Mouse (Mus musculus): ENCODE measurements around the gene 4933427D14Rik. TPM values are rescaled to one million over a fixed set of nuclear protein-coding genes. Genes with fewer than 3 reads are reported as not detected.

4933427D14Rik gene
- polyA plus RNA-seq, 1 experiment from 2014 or later = 15.5 TPM

- Histone ChIP-seq H3K27me3 (ENCODE audit: insufficient read depth, poor library complexity, severe bottlenecking) (peaks cover 82% of the 10 kb centered on the region), H3K4me1 (replicated peaks) (peaks cover 38% of the 10 kb centered on the region), H3K9me3 (no peaks in the 10 kb centered on the region), H3K4me3 (no peak overlapping the region), H3K36me3 (no peaks in the 10 kb centered on the region), H3K27ac (no peak overlapping the region)
- WGBS = 23% methylated on average over 3 of the region's 3 CpGs
- DNase-seq (ENCODE audit: low spot score) = no peak
Measured at GRCm38 (mm10) chr11:72132266-72132665, 75.0 kb downstream of the 4933427D14Rik start.

- 81% methylated on average over 1 of the region's 1 CpGs for WGBS
- H3K27ac ChIP-seq = no peak overlapping the region
- H3K27me3 ChIP-seq (ENCODE audit: insufficient read depth, poor library complexity, severe bottlenecking) = peaks cover 76% of the 10 kb centered on the region
Measured at GRCm38 (mm10) chr11:72131697-72132096, 75.6 kb downstream of the 4933427D14Rik start.

GRCm38 (mm10) chr11:72130905-72131304, 76.4 kb downstream of the 4933427D14Rik start:
- Histone ChIP-seq H3K4me1 (replicated peaks) (peaks cover 30% of the 10 kb centered on the region), H3K27ac (no peak overlapping the region), H3K9me3 (no peaks in the 10 kb centered on the region), H3K4me3 (no peak overlapping the region), H3K27me3 (ENCODE audit: insufficient read depth, poor library complexity, severe bottlenecking) (peaks cover 68% of the 10 kb centered on the region), H3K36me3 (no peaks in the 10 kb centered on the region)
- no peak for DNase-seq (ENCODE audit: low spot score)
- 70% methylated on average over 3 of the region's 3 CpGs for WGBS

More at GRCm38 (mm10) chr11:72131697-72132096, 75.6 kb downstream of the 4933427D14Rik start:
- DNase-seq (ENCODE audit: low spot score) = no peak
- Histone ChIP-seq H3K9me3 (no peaks in the 10 kb centered on the region), H3K4me1 (replicated peaks) (peaks cover 38% of the 10 kb centered on the region), H3K4me3 (no peak overlapping the region), H3K36me3 (no peaks in the 10 kb centered on the region)

- no peak for DNase-seq (ENCODE audit: low spot score)
- 65% methylated on average over 3 of the region's 3 CpGs for WGBS
- H3K27me3 ChIP-seq (ENCODE audit: insufficient read depth, poor library complexity, severe bottlenecking) = peaks cover 64% of the 10 kb centered on the region
- H3K4me3 ChIP-seq = no peak overlapping the region
- peaks cover 26% of the 10 kb centered on the region for H3K4me1 ChIP-seq (replicated peaks)
- no peaks in the 10 kb centered on the region for H3K36me3 ChIP-seq
- H3K27ac ChIP-seq = no peak overlapping the region
- H3K9me3 ChIP-seq = no peaks in the 10 kb centered on the region
Measured at GRCm38 (mm10) chr11:72130472-72130871, 76.8 kb downstream of the 4933427D14Rik start.

GRCm38 (mm10) chr11:72130021-72130420, 77.2 kb downstream of the 4933427D14Rik start:
- H3K27me3 ChIP-seq (ENCODE audit: insufficient read depth, poor library complexity, severe bottlenecking) = peaks cover 59% of the 10 kb centered on the region
- 12% methylated on average over 11 of the region's 11 CpGs for WGBS
- H3K9me3 ChIP-seq = no peaks in the 10 kb centered on the region

GRCm38 (mm10) chr11:72129032-72129894, 78.0 kb downstream of the 4933427D14Rik start:
- 77% methylated on average over 8 of the region's 8 CpGs for WGBS
- Histone ChIP-seq H3K4me1 (replicated peaks) (peaks cover 18% of the 10 kb centered on the region), H3K27me3 (ENCODE audit: insufficient read depth, poor library complexity, severe bottlenecking) (peaks cover 52% of the 10 kb centered on the region), H3K9me3 (no peaks in the 10 kb centered on the region), H3K36me3 (no peaks in the 10 kb centered on the region), H3K4me3 (no peak overlapping the region), H3K27ac (no peak overlapping the region)
- no peak for DNase-seq (ENCODE audit: low spot score)

More at GRCm38 (mm10) chr11:72130021-72130420, 77.2 kb downstream of the 4933427D14Rik start:
- Histone ChIP-seq H3K27ac (peak overlapping the region; percentile 6; the same call in 1 of the 2 replicates), H3K4me1 (replicated peaks) (peaks cover 21% of the 10 kb centered on the region), H3K36me3 (no peaks in the 10 kb centered on the region), H3K4me3 (no peak overlapping the region)
- DNase-seq (ENCODE audit: low spot score) = no peak

GRCm38 (mm10) chr11:72127450-72128189, 79.6 kb downstream of the 4933427D14Rik start:
- no peak for DNase-seq (ENCODE audit: low spot score)
- no peak overlapping the region for H3K4me3 ChIP-seq
- H3K36me3 ChIP-seq = no peaks in the 10 kb centered on the region
- peaks cover 35% of the 10 kb centered on the region for H3K27me3 ChIP-seq (ENCODE audit: insufficient read depth, poor library complexity, severe bottlenecking)
- H3K9me3 ChIP-seq = no peaks in the 10 kb centered on the region
- H3K4me1 ChIP-seq (replicated peaks) = peaks cover 18% of the 10 kb centered on the region
- no peak overlapping the region for H3K27ac ChIP-seq
- WGBS = 82% methylated on average over 5 of the region's 5 CpGs

GRCm38 (mm10) chr11:72125781-72126180, 81.5 kb downstream of the 4933427D14Rik start:
- H3K36me3 ChIP-seq = no peaks in the 10 kb centered on the region
- H3K4me1 ChIP-seq (replicated peaks) = peaks cover 18% of the 10 kb centered on the region
- peaks cover 17% of the 10 kb centered on the region for H3K27me3 ChIP-seq (ENCODE audit: insufficient read depth, poor library complexity, severe bottlenecking)
- H3K27ac ChIP-seq = 0 out of 2 replicates have a peak overlapping the region, but pooled peaks have one; percentile 40
- WGBS = 78% methylated on average over 3 of the region's 3 CpGs
- H3K9me3 ChIP-seq = no peaks in the 10 kb centered on the region
- no peak for DNase-seq (ENCODE audit: low spot score)
- no peak overlapping the region for H3K4me3 ChIP-seq

- Histone ChIP-seq H3K27me3 (ENCODE audit: insufficient read depth, poor library complexity, severe bottlenecking) (no peaks in the 10 kb centered on the region), H3K4me1 (replicated peaks) (peaks cover 7% of the 10 kb centered on the region), H3K27ac (no peak overlapping the region), H3K4me3 (no peak overlapping the region), H3K9me3 (no peaks in the 10 kb centered on the region), H3K36me3 (no peaks in the 10 kb centered on the region)
- 80% methylated on average over 4 of the region's 4 CpGs for WGBS
- DNase-seq (ENCODE audit: low spot score) = no peak
Measured at GRCm38 (mm10) chr11:72123531-72123930, 83.7 kb downstream of the 4933427D14Rik start.

GRCm38 (mm10) chr11:72120354-72120753, 86.9 kb downstream of the 4933427D14Rik start:
- DNase-seq (ENCODE audit: low spot score) = no peak
- no peak overlapping the region for H3K4me3 ChIP-seq
- H3K9me3 ChIP-seq = no peaks in the 10 kb centered on the region
- no peak overlapping the region for H3K27ac ChIP-seq
- no peaks in the 10 kb centered on the region for H3K27me3 ChIP-seq (ENCODE audit: insufficient read depth, poor library complexity, severe bottlenecking)
- H3K4me1 ChIP-seq (replicated peaks) = peaks cover 5% of the 10 kb centered on the region; the same call in 1 of the 2 replicates
- 92% methylated on average over 6 of the region's 6 CpGs for WGBS
- no peaks in the 10 kb centered on the region for H3K36me3 ChIP-seq

GRCm38 (mm10) chr11:72118630-72119029, 88.6 kb downstream of the 4933427D14Rik start:
- no peaks in the 10 kb centered on the region for H3K9me3 ChIP-seq
- WGBS = 90% methylated on average over 3 of the region's 3 CpGs
- H3K4me3 ChIP-seq = no peak overlapping the region
- H3K27me3 ChIP-seq (ENCODE audit: insufficient read depth, poor library complexity, severe bottlenecking) = no peaks in the 10 kb centered on the region
- no peak for DNase-seq (ENCODE audit: low spot score)
- no peaks in the 10 kb centered on the region for H3K36me3 ChIP-seq
- no peak overlapping the region for H3K27ac ChIP-seq
- H3K4me1 ChIP-seq (replicated peaks) = peaks cover 8% of the 10 kb centered on the region; the same call in 1 of the 2 replicates

GRCm38 (mm10) chr11:72113296-72113695, 94.0 kb downstream of the 4933427D14Rik start:
- Histone ChIP-seq H3K9me3 (no peaks in the 10 kb centered on the region), H3K27me3 (ENCODE audit: insufficient read depth, poor library complexity, severe bottlenecking) (no peaks in the 10 kb centered on the region), H3K36me3 (no peaks in the 10 kb centered on the region), H3K4me1 (replicated peaks) (peaks cover 8% of the 10 kb centered on the region; the same call in 1 of the 2 replicates), H3K27ac (no peak overlapping the region), H3K4me3 (no peak overlapping the region)
- no peak for DNase-seq (ENCODE audit: low spot score)
- 71% methylated on average over 4 of the region's 4 CpGs for WGBS

- 0 out of 2 replicates have a peak, but pooled peaks cover 3% of the 10 kb centered on the region for H3K9me3 ChIP-seq
- H3K36me3 ChIP-seq = no peaks in the 10 kb centered on the region
- no peak for DNase-seq (ENCODE audit: low spot score)
- no peak overlapping the region for H3K27ac ChIP-seq
- 57% methylated on average over 3 of the region's 3 CpGs for WGBS
- H3K27me3 ChIP-seq (ENCODE audit: insufficient read depth, poor library complexity, severe bottlenecking) = no peaks in the 10 kb centered on the region
- peaks cover 7% of the 10 kb centered on the region; the same call in 1 of the 2 replicates for H3K4me1 ChIP-seq (replicated peaks)
- H3K4me3 ChIP-seq = no peak overlapping the region
Measured at GRCm38 (mm10) chr11:72110726-72111125, 96.5 kb downstream of the 4933427D14Rik start.

Data from hindbrain, embryonic 10.5 days (tissue).